ENCODE assay signal across 14 mouse cellular contexts in the genomic region with DNA sequence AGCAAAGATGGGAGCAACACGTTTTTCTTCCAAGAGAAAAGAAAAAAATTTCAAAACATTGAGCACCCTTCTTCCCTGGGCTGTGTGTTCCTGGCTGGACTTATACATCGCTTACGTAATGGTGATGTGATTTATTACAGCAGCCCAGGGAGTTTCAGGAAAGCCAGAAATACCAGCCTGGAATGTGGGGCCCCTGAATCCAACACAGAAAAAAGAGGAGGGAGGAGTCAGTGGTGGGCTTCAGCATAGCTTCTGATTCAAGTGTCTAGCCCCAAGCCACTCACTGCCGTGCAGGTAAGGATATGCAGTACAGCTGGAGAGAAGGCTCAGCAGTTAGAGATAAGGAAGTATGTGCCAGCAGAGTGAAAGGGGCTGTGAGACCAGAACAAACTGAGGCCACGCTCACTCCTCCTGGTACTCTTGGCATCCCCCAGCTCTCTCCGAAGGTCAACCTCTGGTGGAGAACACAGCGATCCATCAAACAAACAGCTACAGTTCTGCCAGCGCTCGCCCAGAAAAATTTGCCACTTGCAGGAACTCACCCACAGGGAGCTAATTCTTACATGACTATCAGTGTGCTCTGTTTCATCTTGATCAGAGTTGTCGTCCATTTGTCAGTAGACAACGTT.
A peak's percentile ranks its signal among the peaks of the same experiment; 100 is the strongest.
DNase-seq lines count a peak whose midpoint lies in the region; ATAC-seq and TF ChIP-seq lines count a peak whose summit lies in the region.
"Had no signal": no experiment of that assay in that cellular context is flagged by ENCODE, and none has a peak within 500 bp of the region (broad histone marks: within the 10 kb centered on the region; RNA-seq: fewer than 3 reads in every experiment).

No protein-coding gene starts in this region.

- H3K4me2 ChIP-seq in heart, embryonic 11.5 days = no peak overlapping the region
- H3K4me2 ChIP-seq in heart, embryonic 15.5 days = peak overlapping the region; percentile 26
- H3K4me2 ChIP-seq: midbrain, embryonic 12.5 days had no signal

- no peak for TF ChIP-seq CTCF in left cerebral cortex, adult 2 months (IDR thresholded peaks at IDR 0.05)

- no peak overlapping the region for H3K9ac ChIP-seq in heart, embryonic 11.5 days (ENCODE audit: low read depth, low read length)
- no peak overlapping the region for H3K9ac ChIP-seq in heart, embryonic 15.5 days
- H3K9ac ChIP-seq: midbrain, embryonic 12.5 days had no signal

- H3K9me3 ChIP-seq in heart, embryonic 11.5 days (replicated peaks; ENCODE audit: control insufficient read depth, low read length) = no peaks in the 10 kb centered on the region
- no peaks in the 10 kb centered on the region for H3K9me3 ChIP-seq in heart, embryonic 15.5 days (replicated peaks)
- H3K9me3 ChIP-seq: midbrain, embryonic 12.5 days had no signal

- no peak for DNase-seq in heart, postnatal 10 days
- DNase-seq in adipocyte (ENCODE audit: low spot score) = peak; percentile 43
- peak; percentile 52 for DNase-seq in lung, postnatal 25 days (ENCODE audit: low spot score)
- DNase-seq in layer of hippocampus, adult 18-20 months (ENCODE audit: low spot score in 2 of 2) = no peak
- DNase-seq in left cerebral cortex, adult 2 months (ENCODE audit: extremely low spot score in 1 of 2, low spot score in 2 of 2) = no peak
- DNase-seq in thymus, postnatal 10 days (ENCODE audit: low spot score in 2 of 2) = no peak
- DNase-seq: cerebellum, adult 9-11 months; retina, postnatal 1 day; thymus, adult 18-20 months had no signal

- peaks cover 26% of the 10 kb centered on the region for H3K4me1 ChIP-seq in heart, embryonic 11.5 days (ENCODE audit: control insufficient read depth, insufficient read depth, low read length)
- peaks cover 29% of the 10 kb centered on the region for H3K4me1 ChIP-seq in heart, embryonic 15.5 days (replicated peaks)
- H3K4me1 ChIP-seq: midbrain, embryonic 12.5 days had no signal

- 28% methylated on average over 11 of the region's 11 CpGs for WGBS in heart, embryonic 11.5 days (ENCODE audit: insufficient replicate concordance)
- WGBS in heart, embryonic 15.5 days = 19% methylated on average over 11 of the region's 11 CpGs

- H3K27ac ChIP-seq in heart, embryonic 11.5 days (ENCODE audit: low read depth, low read length) = peak overlapping the region; percentile 67
- peak overlapping the region; percentile 50 for H3K27ac ChIP-seq in heart, embryonic 15.5 days
- no peak overlapping the region for H3K27ac ChIP-seq in left cerebral cortex, adult 2 months
- H3K27ac ChIP-seq: layer of hippocampus, adult 2 months; midbrain, embryonic 12.5 days had no signal

- intact Hi-C loops in heart, postnatal 10 days (cut with DNase I) = no loop called here
- intact Hi-C loops in left cerebral cortex, adult 2 months (cut with DNase I) = no loop called here

- ATAC-seq in heart, embryonic 11.5 days (replicated peaks; ENCODE audit: insufficient number of reproducible peaks, low FRiP score, low TSS enrichment) = no peak
- ATAC-seq in heart, embryonic 15.5 days (replicated peaks; ENCODE audit: insufficient number of reproducible peaks, insufficient read depth, low FRiP score, low read depth) = 0 out of 2 replicates have a peak, but pooled peaks have one; percentile 35
- ATAC-seq: forebrain, embryonic 14.5 days had no signal

- no peaks in the 10 kb centered on the region for H3K36me3 ChIP-seq in heart, embryonic 11.5 days (ENCODE audit: control insufficient read depth, insufficient read depth, low read length)
- no peaks in the 10 kb centered on the region for H3K36me3 ChIP-seq in heart, embryonic 15.5 days
- H3K36me3 ChIP-seq: midbrain, embryonic 12.5 days had no signal

- H3K27me3 ChIP-seq in heart, embryonic 11.5 days (ENCODE audit: control insufficient read depth, insufficient read depth, low read length) = no peaks in the 10 kb centered on the region
- no peaks in the 10 kb centered on the region for H3K27me3 ChIP-seq in heart, embryonic 15.5 days
- H3K27me3 ChIP-seq: midbrain, embryonic 12.5 days had no signal

- no peak overlapping the region for H3K4me3 ChIP-seq in heart, embryonic 11.5 days (ENCODE audit: low read depth, low read length)
- H3K4me3 ChIP-seq in heart, embryonic 15.5 days = no peak overlapping the region
- no peak overlapping the region for H3K4me3 ChIP-seq in left cerebral cortex, adult 2 months
- H3K4me3 ChIP-seq: layer of hippocampus, adult 2 months; midbrain, embryonic 12.5 days had no signal

Comparison
In these comparisons a context has a peak if more than half of its experiments do, and no peak if none do; other contexts are left out.
1. DNase-seq: peak in adipocyte (single experiment) and lung, postnatal 25 days (single experiment); none in heart, postnatal 10 days (0 of 2), layer of hippocampus, adult 18-20 months (0 of 2), left cerebral cortex, adult 2 months (0 of 2) and thymus, postnatal 10 days (0 of 2).